Mouse (Mus musculus): ENCODE data around the gene Nup85. TPM values are rescaled to one million over a fixed set of nuclear protein-coding genes. Genes with fewer than 3 reads are reported as not detected.

The Nup85 gene
- total and polyA plus RNA-seq, 3 experiments, result 282 to 326 (median 290) TPM

- no peak overlapping the region for H3K4me3 ChIP-seq (replicated peaks in 1 of 3; ENCODE audit: low read depth in 2 of 3, low read length in 2 of 3, poor library complexity in 1 of 3)
- no peaks in the 10 kb centered on the region for H3K79me2 ChIP-seq (replicated peaks; ENCODE audit: control insufficient read depth, extremely low read depth, insufficient read depth, poor library complexity, severe bottlenecking)
- no peaks in the 10 kb centered on the region for H3K27me3 ChIP-seq (replicated peaks)
- no peaks in the 10 kb centered on the region for H3K36me3 ChIP-seq (replicated peaks in 1 of 2; ENCODE audit: control insufficient read depth in 1 of 2, insufficient read depth in 1 of 2, low read length in 1 of 2)
- TF ChIP-seq ZKSCAN1 (IDR thresholded peaks at IDR 0.05; ENCODE audit: borderline replicate concordance, low read depth, low read length) (no peak), EP300 (IDR thresholded peaks at IDR 0.05; ENCODE audit: low read length) (no peak), USF2 (conservative IDR thresholded peaks at IDR 0.05; ENCODE audit: low read depth, low read length) (no peak)
- H3K27ac ChIP-seq (ENCODE audit: insufficient read depth, low read depth), result no peak overlapping the region
- no peaks in the 10 kb centered on the region for H3K9me3 ChIP-seq (replicated peaks; ENCODE audit: low read length)
- dilution Hi-C loops (cut with MboI; ENCODE audit: extremely low pct_ligation_motif_present, extremely low pct_unique_long_range_greater_than_20kb, low sequenced_read_pairs), result no loop called here
- no peak overlapping the region for H3K4me2 ChIP-seq (ENCODE audit: insufficient read depth, low read depth, poor library complexity, severe bottlenecking)
- no peak for DNase-seq (ENCODE audit: extremely low read depth)
- peaks cover 0 to 3% of the 10 kb centered on the region in 2 experiments; a peak in 1 of 4 replicates for H3K4me1 ChIP-seq (ENCODE audit: control insufficient read depth in 1 of 2, insufficient read depth in 2 of 2)
- in situ Hi-C loops (cut with MboI; ENCODE audit: low pct_ligation_motif_present, low pct_unique_long_range_greater_than_20kb, low sequenced_read_pairs), result loop anchor here (5.0 kb wide), 1 partner anchor 257 kb away; the partner anchor contains the start of genes Caskin2 and Tsen54
- no peak overlapping the region for H3K9ac ChIP-seq (ENCODE audit: insufficient read depth, low read depth)
These were observed 8.5 kb upstream of the Nup85 start for GRCm38 (mm10) chr11:115555717-115556116.

GRCm38 (mm10) chr11:115563406-115563805, 828 bp upstream of the Nup85 start:
- peak; percentile 40 for DNase-seq (ENCODE audit: extremely low read depth)
- Histone ChIP-seq H3K4me3 (replicated peaks in 1 of 3; ENCODE audit: low read depth in 2 of 3, low read length in 2 of 3, poor library complexity in 1 of 3) (peak overlapping the region in 1 of 3 experiments; percentile 74), H3K27ac (ENCODE audit: insufficient read depth, low read depth) (no peak overlapping the region)

GRCm38 (mm10) chr11:115564961-115565360, 727 bp downstream of the Nup85 start:
- H3K36me3 ChIP-seq (replicated peaks in 1 of 2; ENCODE audit: control insufficient read depth in 1 of 2, insufficient read depth in 1 of 2, low read length in 1 of 2), result peaks cover 36 to 43% of the 10 kb centered on the region in 2 experiments
- DNase-seq (ENCODE audit: extremely low read depth), result no peak
- no peaks in the 10 kb centered on the region for H3K9me3 ChIP-seq (replicated peaks; ENCODE audit: low read length)
- H3K4me1 ChIP-seq (ENCODE audit: control insufficient read depth in 1 of 2, insufficient read depth in 2 of 2), result peaks cover 0 to 34% of the 10 kb centered on the region in 2 experiments; a peak in 2 of 4 replicates
- TF ChIP-seq MEF2A (IDR thresholded peaks at IDR 0.05; ENCODE audit: borderline replicate concordance, low read depth, low read length) (no peak), ZKSCAN1 (IDR thresholded peaks at IDR 0.05; ENCODE audit: borderline replicate concordance, low read depth, low read length) (no peak), SMC3 (IDR thresholded peaks at IDR 0.05; ENCODE audit: low read depth, low read length) (no peak), KAT2A (IDR thresholded peaks at IDR 0.05; ENCODE audit: insufficient replicate concordance, low read length) (no peak), GABPA (IDR thresholded peaks at IDR 0.05; ENCODE audit: insufficient replicate concordance, low read depth, low read length) (no peak)
- dilution Hi-C loops (cut with MboI; ENCODE audit: extremely low pct_ligation_motif_present, extremely low pct_unique_long_range_greater_than_20kb, low sequenced_read_pairs), result no loop called here
- H3K4me2 ChIP-seq (ENCODE audit: insufficient read depth, low read depth, poor library complexity, severe bottlenecking), result peak overlapping the region; percentile 93
- in situ Hi-C loops (cut with MboI; ENCODE audit: low pct_ligation_motif_present, low pct_unique_long_range_greater_than_20kb, low sequenced_read_pairs), result no loop called here
- H3K27ac ChIP-seq (ENCODE audit: insufficient read depth, low read depth), result no peak overlapping the region
- peak overlapping the region; percentile 74 to 91 (median 74) for H3K4me3 ChIP-seq (replicated peaks in 1 of 3; ENCODE audit: low read depth in 2 of 3, low read length in 2 of 3, poor library complexity in 1 of 3)
- peak overlapping the region; percentile 66 for H3K9ac ChIP-seq (ENCODE audit: insufficient read depth, low read depth)
- peaks cover 51% of the 10 kb centered on the region for H3K79me2 ChIP-seq (replicated peaks; ENCODE audit: control insufficient read depth, extremely low read depth, insufficient read depth, poor library complexity, severe bottlenecking)
- H3K27me3 ChIP-seq (replicated peaks), result no peaks in the 10 kb centered on the region

More at GRCm38 (mm10) chr11:115563406-115563805, 828 bp upstream of the Nup85 start:
- Histone ChIP-seq H3K9me3 (replicated peaks; ENCODE audit: low read length) (no peaks in the 10 kb centered on the region), H3K27me3 (replicated peaks) (no peaks in the 10 kb centered on the region), H3K4me2 (ENCODE audit: insufficient read depth, low read depth, poor library complexity, severe bottlenecking) (peak overlapping the region; percentile 37), H3K79me2 (replicated peaks; ENCODE audit: control insufficient read depth, extremely low read depth, insufficient read depth, poor library complexity, severe bottlenecking) (peaks cover 40% of the 10 kb centered on the region), H3K36me3 (replicated peaks in 1 of 2; ENCODE audit: control insufficient read depth in 1 of 2, insufficient read depth in 1 of 2, low read length in 1 of 2) (peaks cover 21 to 28% of the 10 kb centered on the region in 2 experiments), H3K9ac (ENCODE audit: insufficient read depth, low read depth) (peak overlapping the region; percentile 51), H3K4me1 (ENCODE audit: control insufficient read depth in 1 of 2, insufficient read depth in 2 of 2) (peaks cover 0 to 29% of the 10 kb centered on the region in 2 experiments; a peak in 2 of 4 replicates)
- TF ChIP-seq MAZ (IDR thresholded peaks at IDR 0.05; ENCODE audit: low read depth, low read length) (no peak), RAD21 (IDR thresholded peaks at IDR 0.05; ENCODE audit: low read depth, low read length) (peak; percentile 9), SMC3 (IDR thresholded peaks at IDR 0.05; ENCODE audit: low read depth, low read length) (peak; percentile 39), UBTF (IDR thresholded peaks at IDR 0.05; ENCODE audit: low read depth, low read length) (no peak), MYC (IDR thresholded peaks at IDR 0.05; ENCODE audit: low read depth, low read length) (peak; percentile 85), CTCF (conservative IDR thresholded peaks at IDR 0.05 in 1 of 2, IDR thresholded peaks at IDR 0.05 in 1 of 2; ENCODE audit: low read depth in 2 of 2, low read length in 2 of 2) (peak in 1 of 2 experiments; percentile 56; a peak in 2 of 4 replicates)
- in situ Hi-C loops (cut with MboI; ENCODE audit: low pct_ligation_motif_present, low pct_unique_long_range_greater_than_20kb, low sequenced_read_pairs) (no loop called here), dilution Hi-C loops (cut with MboI; ENCODE audit: extremely low pct_ligation_motif_present, extremely low pct_unique_long_range_greater_than_20kb, low sequenced_read_pairs) (no loop called here)

Measured in CH12.LX (cell line).